Mouse (Mus musculus) brain, adult 2 months (tissue): ENCODE data around the gene Hectd4.

Experiments
- DNase-seq: peaks from one replicate; pipeline ENCODE4 v3.0.0; 2011; ENCODE audit warnings: low read depth, low spot score

Hectd4 gene

DNA sequence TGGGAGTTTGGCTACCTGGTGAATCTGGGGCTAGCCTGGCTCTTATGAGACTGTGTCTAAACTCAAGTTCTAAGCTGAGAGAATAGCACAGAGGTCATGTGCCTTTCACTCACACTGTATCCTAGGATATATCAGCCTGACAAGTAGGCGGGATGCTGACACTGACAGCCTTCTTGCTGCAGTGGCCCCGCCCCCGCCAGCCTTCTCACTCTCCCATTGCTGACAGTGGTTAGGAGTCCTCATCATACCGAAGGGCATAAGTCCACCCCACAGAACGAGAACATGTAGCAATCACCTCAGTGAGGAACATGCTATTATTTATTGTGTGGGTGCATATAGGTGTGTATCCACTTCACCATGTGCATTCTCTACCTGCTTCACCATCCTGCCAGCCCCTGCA lies 64.8 kb downstream of the Hectd4 start:
- no peak for DNase-seq

DNA sequence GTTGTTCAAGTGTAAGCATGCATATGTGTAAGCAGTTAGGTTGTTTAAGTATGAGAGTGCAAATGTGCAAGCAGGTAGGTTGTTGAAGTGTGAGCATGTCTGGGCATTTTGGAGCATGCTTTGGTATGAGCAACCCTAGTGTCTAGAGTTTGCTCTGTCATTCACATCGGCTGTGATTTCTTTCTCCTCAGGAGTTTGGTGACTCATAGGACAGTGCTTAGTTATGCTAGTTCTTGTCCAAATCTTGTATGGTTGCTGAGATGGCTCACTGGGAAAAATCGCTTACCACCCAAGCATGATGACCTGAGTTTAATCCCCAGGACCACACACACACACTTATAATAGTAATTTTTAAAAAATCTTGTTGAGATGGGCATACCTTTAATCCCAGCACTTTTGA lies 67.2 kb downstream of the Hectd4 start:
- peak; percentile 57 for DNase-seq

DNA sequence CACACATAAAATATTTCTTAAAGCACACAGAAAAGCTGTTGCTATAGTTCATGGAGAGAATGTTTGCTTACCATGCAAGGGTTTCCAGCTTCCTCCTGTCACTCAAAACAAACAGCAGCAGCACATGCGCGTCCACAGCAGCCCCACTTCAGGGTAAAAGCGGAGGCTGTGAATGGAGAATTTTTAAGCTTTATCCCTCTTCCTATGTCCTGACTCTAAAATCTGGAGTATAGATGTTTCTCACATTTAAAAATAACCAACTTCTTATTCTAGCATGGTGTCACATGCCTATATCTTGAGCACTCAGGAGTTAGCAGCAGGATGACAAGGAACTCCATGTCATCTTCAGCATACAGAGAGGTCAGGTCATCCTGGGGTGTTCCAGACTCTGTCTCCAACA lies 70.3 kb downstream of the Hectd4 start:
- peak; percentile 52 for DNase-seq

DNA sequence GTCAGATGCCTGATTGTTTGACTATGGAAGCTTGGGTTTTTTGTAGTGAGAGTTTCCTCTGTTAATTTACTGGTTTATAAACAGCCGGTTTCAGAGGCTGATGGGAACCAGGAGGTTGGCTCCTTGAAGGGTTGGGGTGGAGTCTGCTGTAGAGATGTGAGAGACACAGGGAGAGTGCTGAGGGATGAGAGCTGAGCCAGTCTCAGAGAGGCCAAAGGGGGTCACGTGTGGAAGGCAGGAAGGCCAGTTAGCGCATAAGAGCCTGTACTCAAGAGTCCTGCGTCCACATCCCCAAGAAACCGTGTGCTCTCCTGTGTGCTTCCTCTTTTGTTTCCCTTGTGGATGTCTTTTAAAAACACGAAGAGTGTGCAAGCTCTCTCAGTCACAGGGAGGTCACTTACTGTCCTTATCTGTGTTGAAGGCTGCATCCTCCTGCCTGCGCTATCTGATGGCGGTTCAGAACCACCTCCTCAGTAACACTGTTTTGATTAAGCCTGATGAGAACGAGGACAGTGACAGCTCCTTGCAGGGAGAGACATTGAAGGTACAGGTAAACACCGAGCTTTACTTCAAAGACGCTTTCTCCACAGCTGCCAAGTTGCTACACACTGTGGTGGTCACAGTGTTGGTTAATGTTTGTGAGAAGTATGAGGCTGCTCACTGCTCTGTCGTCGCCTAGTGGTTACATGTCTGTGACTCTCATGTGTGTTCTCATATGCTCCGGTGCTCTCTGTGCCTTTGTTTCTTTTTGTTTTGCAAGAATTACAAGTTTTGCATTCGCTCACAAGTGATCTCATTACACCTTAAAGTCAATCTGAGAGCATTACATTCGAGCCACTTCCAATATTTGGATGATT lies 72.5 kb downstream of the Hectd4 start:
- DNase-seq = no peak

DNA sequence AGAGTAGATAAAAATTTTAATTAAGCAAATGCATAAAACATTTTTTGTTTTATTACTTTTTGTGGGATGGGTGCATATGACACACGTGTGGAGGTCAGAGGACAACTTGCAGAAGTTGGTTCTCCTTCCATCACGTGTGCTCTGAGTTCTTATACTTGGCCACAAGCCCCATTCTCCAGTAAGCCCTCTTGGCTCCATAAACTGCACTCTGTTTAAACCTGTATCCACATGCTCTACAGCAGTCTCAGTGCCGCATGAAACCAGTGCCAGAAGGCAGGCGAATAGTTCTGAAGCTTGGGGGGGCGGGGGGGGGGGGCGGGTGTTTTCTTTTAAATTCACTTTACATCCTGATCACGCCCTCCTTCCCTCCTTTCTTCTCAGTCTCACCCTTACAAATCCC lies 85.0 kb downstream of the Hectd4 start:
- DNase-seq = no peak

DNA sequence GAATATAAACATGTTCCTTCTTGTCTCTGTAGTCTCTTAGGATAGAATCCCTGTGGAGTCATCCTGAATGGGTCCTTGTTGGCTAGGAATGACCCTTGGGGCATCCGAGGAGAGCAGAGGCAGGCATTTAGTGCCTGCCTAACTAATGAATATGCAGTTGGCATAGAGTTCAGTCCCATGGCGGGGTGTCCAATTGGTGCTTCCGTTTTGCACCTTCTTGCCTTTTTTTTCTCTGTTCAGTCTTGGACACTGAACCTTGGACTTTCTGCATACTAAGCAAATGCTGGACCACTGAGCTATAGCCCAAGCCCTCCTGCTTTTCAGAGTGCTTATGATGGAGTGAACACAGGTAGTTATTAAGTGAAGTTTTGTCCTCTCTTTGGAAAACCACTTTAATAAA lies 87.6 kb downstream of the Hectd4 start:
- no peak for DNase-seq

DNA sequence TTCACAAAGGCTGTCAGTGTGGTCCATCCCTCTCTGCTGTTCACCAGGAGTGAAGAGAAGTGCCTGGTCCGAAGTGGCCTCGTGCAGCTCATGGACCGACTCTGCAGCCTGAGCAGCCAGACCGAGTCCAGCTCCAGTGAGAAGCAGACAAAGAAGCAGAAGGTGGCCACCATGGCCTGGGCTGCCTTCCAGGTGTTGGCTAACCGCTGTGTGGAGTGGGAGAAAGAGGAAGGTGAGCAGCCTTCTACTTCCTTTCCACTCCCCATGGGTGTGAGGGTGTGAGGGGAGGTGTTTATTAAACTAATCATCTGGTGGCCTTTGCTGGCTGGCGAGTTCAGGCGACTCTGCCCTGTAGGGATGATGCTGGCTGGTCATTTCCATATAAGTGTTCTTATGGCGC lies 91.6 kb downstream of the Hectd4 start:
- DNase-seq = no peak

DNA sequence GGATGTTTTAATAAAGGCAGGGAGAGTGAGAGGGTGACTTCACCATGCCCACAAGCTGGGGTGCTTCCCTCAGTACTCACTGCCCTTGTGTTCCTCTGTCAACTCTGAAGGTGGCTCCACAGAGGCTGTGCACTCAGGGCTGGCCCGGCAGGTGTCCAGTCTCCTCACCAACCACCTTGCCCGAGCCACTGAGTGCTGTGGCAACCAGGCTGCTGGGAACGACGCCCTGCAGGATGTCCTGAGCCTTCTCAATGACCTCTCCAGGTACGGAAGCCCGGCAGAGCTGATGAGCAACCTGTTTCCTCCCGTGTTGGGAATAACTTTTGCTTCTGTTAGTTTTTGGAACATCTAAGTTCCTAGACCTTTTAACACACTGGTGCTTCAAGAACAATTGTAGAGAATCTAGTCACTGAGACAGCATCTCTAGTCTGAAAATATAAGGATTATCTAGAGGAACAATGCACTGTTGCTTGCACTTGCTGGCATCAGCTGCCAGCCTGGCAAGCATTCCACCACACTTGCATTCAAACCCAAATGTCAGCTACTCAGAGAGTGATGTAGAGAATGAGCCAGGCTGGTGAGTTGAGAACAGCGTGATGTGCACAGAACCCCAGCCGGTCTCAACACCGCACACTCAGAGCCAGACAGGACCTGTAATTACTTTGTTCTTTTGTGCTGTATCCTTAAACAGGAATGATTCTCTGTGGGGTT lies 93.9 kb downstream of the Hectd4 start:
- DNase-seq = peak; percentile 88

DNA sequence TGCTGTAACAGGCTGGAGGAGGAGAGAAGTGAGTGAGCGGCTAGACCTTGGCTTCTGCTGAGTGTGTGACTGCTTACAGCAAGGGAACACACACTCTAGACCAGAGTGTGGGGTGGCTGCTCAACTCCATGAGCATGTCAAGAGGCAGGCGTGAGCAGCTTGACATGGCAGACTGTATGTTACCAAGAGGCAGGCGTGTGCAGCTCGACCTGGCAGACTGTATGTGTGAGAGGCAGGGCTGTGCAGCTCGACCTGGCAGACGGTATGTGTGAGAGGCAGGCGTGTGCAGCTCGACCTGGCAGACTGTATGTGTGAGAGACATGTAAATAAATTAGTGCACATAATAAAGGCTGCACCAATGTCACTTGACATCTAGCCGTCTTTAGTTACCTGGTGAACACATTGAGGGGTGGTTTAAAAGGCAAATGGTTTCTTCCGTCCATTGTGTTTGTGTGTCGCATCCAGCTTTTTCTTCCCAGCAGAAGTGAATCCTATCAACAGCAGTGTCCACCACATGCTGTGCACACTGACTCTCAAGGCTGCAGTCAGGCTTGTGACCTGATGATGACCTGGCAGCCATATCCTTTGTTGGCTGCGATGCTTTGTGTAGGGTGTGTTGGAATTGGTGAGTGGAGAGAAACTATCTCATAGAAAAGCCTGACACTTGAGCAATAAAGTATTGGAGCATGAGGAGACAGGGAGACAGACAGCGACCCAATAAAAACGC lies 106.2 kb downstream of the Hectd4 start:
- peak; percentile 35 for DNase-seq

DNA sequence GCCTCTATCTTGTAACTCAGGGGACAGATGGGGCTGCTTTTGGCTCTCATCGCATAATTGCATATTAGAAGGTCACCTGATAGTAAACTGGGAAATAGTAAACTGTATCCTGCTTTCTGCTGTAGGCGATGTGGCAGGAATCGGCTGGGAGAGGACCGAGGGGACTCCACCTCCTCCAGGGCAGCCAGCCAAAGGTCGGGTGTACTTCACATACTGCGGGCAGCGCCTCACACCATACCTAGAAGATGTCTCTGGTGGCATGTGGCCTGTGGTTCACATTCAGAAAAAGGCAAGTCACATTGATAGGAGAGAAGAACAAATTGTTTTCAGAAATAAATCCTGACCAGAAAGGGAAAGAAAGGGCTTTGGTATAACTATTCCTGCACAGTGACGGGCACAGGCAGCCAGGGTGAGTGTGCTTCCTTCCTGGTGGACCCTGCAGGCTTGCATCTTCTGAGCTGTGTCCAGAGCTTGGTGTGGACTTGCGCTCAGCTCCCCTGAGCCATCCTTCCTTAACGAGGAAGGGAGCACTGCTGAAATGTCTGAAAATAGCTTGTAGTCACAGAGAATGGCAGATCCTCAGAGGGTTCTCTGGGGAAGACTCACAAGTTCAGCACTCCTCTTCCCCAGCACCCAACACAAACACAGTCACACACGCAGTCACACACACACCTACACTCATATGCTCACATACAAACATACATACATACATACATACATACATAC lies 109.5 kb downstream of the Hectd4 start:
- DNase-seq = peak; percentile 45

DNA sequence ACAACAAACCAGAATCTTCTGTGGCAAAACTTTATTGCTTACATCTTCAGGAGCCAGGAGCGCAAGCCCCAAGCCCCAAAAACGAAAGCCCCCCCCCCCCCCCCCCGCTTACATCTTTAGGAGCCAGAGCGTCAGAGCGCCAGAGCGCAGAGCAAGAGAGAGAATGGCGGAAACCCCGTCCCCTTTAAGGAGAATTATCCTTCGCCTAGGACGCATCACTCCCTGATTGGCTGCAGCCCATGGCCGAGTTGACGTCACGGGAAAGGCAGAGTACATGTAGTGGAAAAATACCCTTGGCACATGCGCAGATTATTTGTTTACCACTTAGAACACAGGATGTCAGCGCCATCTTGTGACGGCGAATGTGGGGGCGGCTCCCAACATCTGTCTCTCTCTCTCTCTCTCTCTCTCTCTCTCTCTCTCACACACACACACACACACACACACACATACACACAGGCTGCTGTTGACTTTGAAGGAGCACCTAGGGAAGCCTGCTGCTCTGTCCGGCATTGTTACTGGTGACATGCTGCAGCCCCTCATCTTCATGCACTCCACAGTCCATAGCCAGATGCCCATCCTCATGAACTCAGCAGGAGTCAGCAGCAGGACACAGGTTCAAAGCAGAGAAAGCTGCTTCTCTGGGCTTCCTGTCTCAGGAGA lies 110.3 kb downstream of the Hectd4 start:
- DNase-seq = peak; percentile 56

DNA sequence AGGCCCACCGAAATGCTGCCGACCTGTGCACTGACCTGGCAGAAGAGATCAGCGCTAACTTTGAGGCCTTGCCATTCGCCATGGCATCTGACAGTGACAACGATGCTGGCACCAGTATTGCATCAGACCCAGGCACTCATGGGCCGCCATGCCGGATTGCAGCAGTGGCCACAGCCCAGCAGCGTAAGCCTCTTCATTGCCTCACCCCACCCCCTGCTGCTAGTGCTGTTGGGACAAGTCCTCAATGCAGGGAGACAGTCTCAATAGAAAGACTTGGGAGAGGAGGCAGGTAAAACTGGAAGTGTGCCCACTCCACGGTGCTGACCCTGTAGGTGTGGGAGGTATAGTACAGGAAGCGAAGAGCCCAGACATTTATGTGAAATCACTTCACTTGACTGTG lies 111.7 kb downstream of the Hectd4 start:
- no peak for DNase-seq

DNA sequence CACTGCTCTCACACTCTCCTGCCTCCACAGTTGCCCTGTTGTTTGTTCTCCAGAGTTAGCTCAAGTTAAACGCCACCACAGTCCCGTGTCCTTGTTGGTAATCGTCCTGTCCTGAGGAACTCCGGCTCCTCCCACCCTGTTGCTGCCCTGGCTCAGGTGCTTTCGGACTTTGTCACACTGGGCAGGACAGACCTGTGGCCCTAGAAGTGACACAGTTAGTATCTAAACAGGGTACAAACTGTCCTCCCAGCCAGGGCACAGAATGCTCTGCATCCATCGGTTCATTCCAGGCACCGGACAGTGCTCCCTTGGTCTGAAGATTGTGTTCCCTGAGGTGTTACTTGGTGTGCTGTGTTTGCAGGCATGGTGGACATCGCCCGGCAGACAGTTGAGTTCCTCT lies 114.0 kb downstream of the Hectd4 start:
- DNase-seq = no peak

DNA sequence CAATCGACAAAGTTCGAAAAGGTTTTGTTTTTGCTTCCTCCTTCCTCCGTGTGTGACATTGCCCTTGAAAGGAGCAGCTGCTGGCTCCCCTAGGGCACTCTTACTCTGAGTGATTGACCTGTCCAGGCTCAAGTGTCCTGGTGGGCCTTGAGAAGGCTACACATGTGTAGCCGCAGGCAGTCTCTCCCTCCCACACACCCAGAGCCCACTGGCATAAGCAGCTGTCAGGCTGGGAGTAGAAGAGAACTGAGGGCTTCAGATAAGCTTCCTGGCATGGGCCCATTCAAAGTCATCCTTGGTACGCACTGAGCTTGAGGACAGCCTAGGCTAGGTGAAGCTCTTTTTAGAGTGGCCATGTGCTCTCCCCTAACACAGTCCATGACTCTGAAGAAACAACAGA lies 114.4 kb downstream of the Hectd4 start:
- no peak for DNase-seq

DNA sequence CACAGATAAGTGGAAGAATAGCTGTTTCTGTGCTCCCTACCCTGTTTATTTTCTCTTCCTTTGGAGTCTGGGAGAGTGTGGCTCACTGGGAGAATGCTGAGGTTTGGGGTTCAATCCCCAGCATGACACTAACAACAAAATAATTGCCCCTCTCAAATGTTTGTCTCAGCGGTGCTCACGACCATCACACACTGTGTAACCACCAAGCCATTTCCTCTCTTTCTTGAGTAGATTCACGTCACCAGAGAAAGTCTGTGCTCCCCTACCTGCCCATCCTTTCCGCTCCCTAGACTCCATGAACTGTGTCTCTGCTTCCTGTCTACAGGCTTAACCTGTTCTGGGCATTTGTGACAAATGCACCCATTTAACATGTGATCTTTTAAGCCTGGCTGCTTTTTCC lies 115.4 kb downstream of the Hectd4 start:
- no peak for DNase-seq

DNA sequence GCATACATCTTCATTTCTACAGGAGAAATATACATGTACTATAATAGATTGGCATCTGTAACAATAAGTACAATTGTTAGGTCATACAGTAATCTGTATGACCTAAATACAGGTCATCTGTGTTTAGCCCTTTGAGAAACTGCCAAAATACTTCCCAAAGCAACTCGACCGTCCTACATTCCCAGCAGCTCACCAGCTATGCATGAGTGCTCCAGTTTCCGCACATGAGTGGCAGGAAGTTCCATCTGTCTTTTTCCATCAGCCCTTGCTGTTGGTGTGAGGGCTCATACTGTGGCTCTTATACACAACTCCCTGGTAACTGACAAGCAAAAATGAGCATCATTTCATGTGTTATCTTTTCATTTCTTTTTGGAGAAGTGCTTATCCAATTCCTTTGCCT lies 116.0 kb downstream of the Hectd4 start:
- peak; percentile 89 for DNase-seq

DNA sequence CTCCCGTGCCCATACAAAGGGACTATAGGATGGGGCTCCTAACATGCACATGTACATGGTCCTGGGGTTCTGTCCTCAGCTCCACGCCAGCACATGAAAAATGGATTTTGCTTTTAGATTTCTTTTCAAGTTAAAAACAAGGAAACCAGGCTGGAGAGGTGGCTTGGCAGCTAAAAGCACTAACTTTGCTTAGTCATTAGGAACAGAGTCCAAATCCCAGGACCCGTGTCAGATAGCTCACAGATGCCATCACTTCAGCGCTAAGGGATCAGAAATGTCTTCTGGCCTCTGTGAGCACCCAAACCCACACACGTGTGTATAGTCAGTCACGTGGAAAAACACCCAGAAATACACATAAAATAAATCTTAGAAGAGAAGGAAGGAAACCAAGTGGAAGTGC lies 116.8 kb downstream of the Hectd4 start:
- DNase-seq = no peak

DNA sequence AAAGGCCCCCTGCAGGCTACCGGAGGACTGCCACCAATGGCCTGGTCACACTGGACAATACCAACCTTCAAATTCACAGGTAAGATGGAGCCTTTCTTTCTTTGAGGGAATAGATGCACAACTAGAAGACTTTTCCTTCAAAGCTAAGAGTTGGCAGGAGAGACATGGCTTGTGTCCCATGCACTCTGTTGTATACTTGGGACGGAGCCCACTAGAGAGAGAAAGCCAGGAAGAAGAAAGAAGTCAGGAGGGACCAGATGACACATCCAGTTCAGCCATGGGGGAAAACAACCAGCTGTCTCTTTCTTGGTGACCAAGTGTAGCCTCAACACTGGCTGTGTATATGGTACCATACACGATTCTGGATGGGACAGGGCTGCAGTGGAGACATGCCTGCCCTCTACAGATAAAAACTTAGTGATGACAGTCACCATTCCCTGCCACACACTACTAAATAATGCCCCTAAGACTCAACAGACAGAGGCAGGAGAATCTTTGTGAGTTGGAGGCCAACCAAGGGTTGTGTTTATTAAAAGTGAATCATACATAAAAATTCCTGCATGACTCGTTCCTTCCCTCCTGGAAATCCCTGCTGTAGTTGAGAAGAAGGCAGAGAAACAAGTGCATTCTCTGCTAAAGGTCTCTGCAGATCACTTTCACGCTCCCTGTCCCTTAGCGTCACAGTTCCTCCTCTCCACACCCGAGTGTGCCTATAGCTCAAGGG lies 119.7 kb downstream of the Hectd4 start:
- DNase-seq = peak; percentile 53

DNA sequence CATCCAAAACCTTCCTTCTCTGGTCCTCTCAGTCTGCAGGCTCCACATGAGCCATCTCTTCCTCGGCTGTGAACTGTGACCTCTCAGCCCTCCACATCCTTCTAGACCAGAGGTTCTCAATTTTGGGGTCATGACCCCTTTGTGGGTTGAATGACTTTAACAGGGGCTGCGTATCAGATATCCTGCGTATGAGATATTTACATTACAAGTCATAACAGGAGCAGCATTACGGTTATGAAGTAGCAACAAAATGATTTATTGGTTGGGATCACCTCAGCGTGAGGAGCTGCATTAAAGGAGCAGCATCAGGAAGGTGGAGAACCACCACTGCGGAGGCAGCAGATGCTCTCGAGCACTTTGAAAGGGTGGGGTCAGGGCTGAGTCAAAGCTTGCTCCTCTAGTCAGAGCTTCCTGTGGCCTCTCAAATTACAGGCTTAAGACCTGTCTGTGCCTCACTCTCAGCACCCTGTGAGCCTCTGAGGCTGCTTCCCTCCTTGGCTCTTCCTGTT lies 121.0 kb downstream of the Hectd4 start:
- DNase-seq = peak; percentile 64

DNA sequence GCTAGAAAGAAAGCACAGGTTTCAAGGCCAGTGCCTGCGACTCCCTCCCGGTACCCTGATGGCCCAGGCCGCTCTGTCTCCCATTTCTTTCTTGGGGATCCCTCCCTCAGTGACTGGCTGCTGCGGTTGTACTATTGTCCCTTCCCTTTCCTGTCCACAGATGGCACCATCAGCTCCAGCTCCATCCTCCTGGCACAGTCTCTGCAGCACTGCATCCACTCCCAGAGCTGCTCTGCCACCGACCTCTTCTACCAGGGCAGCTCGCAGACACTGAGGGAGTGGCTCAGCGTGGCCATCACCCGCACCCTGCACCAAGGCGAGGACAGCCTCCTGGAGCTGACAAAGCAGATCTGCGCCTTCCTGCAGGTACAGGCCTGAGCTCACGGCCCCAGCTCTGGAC lies 122.5 kb downstream of the Hectd4 start:
- peak; percentile 69 for DNase-seq
